Mouse (Mus musculus): ENCODE data around the gene Slc35e3.

GRCm38 (mm10) chr10:117784646-117785045 is 38.5 kb upstream of the Slc35e3 start:
- TF ChIP-seq EP300 (optimal IDR thresholded peaks at IDR 0.05) (no peak), CTCF (IDR thresholded peaks at IDR 0.05; ENCODE audit: low read depth) (no peak)

All from stomach, postnatal 0 days (tissue).